Comparison of ENCODE assay signal across 9 mouse cellular contexts in the genomic region with DNA sequence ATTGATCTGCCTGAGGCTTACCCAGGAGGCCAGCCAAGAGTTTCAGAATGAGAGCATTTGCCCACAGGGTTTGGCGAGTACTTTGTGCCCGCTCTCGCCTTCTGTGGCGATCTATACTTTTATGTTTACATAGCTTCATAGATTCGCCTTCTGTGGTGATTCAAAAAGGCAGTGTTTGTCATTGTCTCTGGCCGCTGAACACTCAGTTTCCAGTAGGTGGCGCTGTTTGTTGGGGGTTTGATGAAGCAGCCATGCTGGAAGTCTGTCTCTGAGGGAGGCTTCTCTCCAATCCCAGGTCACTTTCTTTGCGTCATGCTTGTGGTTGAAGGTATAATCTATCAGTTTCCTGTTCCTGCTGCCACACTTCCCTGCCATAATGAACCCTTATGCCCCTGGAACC. TPM values are rescaled to one million over a fixed set of nuclear protein-coding genes. Genes with fewer than 3 reads are reported as not detected.
A peak's percentile ranks its signal among the peaks of the same experiment; 100 is the strongest.
DNase-seq lines count a peak whose midpoint lies in the region; ATAC-seq and TF ChIP-seq lines count a peak whose summit lies in the region.
"Had no signal": no experiment of that assay in that cellular context is flagged by ENCODE, and none has a peak within 500 bp of the region (broad histone marks: within the 10 kb centered on the region; RNA-seq: fewer than 3 reads in every experiment).

No protein-coding gene starts in this region.

- H3K9ac ChIP-seq in lung, embryonic 14.5 days, result no peak overlapping the region
- H3K9ac ChIP-seq: stomach, embryonic 15.5 days had no signal

- 32% methylated on average over 8 of the region's 8 CpGs for WGBS in kidney, adult 2 months
- WGBS in lung, embryonic 14.5 days, result 15% methylated on average over 8 of the region's 8 CpGs

- H3K36me3 ChIP-seq in kidney, adult 2 months (ENCODE audit: control insufficient read depth, insufficient read depth, low read length), result no peaks in the 10 kb centered on the region
- no peaks in the 10 kb centered on the region for H3K36me3 ChIP-seq in lung, embryonic 14.5 days (ENCODE audit: insufficient read depth)
- H3K36me3 ChIP-seq: stomach, embryonic 15.5 days had no signal

- H3K4me1 ChIP-seq in kidney, adult 2 months (ENCODE audit: control insufficient read depth, insufficient read depth, low read length), result no peaks in the 10 kb centered on the region
- H3K4me1 ChIP-seq in lung, embryonic 14.5 days (ENCODE audit: insufficient read depth), result no peaks in the 10 kb centered on the region
- H3K4me1 ChIP-seq: stomach, embryonic 15.5 days had no signal

- peak; percentile 59 to 61 for DNase-seq in right cerebral cortex, postnatal 10 days (ENCODE audit: low spot score in 2 of 2)
- no peak for DNase-seq in right cerebral cortex, adult 18-20 months
- peak; percentile 70 to 72 for DNase-seq in adrenal gland, adult 18-20 months (ENCODE audit: low spot score in 2 of 2)
- DNase-seq in embryo, embryonic 10 days (ENCODE audit: low spot score), result peak; percentile 82
- DNase-seq in kidney, adult 2 months, result peak; percentile 63
- DNase-seq in lung, embryonic 14.5 days, result peak; percentile 79
- peak; percentile 68 for DNase-seq in right cerebral cortex, postnatal 4 days

- no peak overlapping the region for H3K27ac ChIP-seq in kidney, adult 2 months (ENCODE audit: insufficient read depth, low read depth, low read length)
- no peak overlapping the region for H3K27ac ChIP-seq in lung, embryonic 14.5 days (ENCODE audit: low read depth)
- H3K27ac ChIP-seq: stomach, embryonic 15.5 days had no signal

- no peak for TF ChIP-seq POLR2A in kidney, adult 2 months (IDR thresholded peaks at IDR 0.05; ENCODE audit: low read depth, low read length)

- H3K9me3 ChIP-seq in lung, embryonic 14.5 days (ENCODE audit: low read depth, low read length), result no peaks in the 10 kb centered on the region
- H3K9me3 ChIP-seq: stomach, embryonic 15.5 days had no signal

- no peaks in the 10 kb centered on the region for H3K27me3 ChIP-seq in kidney, adult 2 months (replicated peaks; ENCODE audit: control insufficient read depth, insufficient read depth, low read length)
- H3K27me3 ChIP-seq in lung, embryonic 14.5 days (ENCODE audit: insufficient read depth, low read length), result no peaks in the 10 kb centered on the region
- H3K27me3 ChIP-seq: stomach, embryonic 15.5 days had no signal

- TF ChIP-seq CTCF in kidney, adult 2 months (conservative IDR thresholded peaks at IDR 0.05; ENCODE audit: insufficient read depth, insufficient read length, low read depth, low read length), result peak; percentile 84
- peak; percentile 77 for TF ChIP-seq CTCF in lung, embryonic 14.5 days (IDR thresholded peaks at IDR 0.05; ENCODE audit: low read depth)

- ATAC-seq in lung, embryonic 14.5 days (ENCODE audit: insufficient read depth), result no peak

- H3K4me2 ChIP-seq in lung, embryonic 14.5 days, result no peak overlapping the region
- H3K4me2 ChIP-seq: stomach, embryonic 15.5 days had no signal

- H3K4me3 ChIP-seq in kidney, adult 2 months (ENCODE audit: insufficient read depth, low read depth, low read length), result no peak overlapping the region
- no peak overlapping the region for H3K4me3 ChIP-seq in lung, embryonic 14.5 days (ENCODE audit: low read depth, low read length)
- H3K4me3 ChIP-seq: stomach, embryonic 15.5 days had no signal

RNA-seq across cellular contexts. Expression of gene Serpina12, which starts 22.0 kb away (rescaled TPM):
- 1 to 10 TPM; 1.1 to 1.3 TPM for total RNA-seq in adrenal gland, adult 18-20 months (2021)
- polyA plus RNA-seq in kidney, adult 2 months (2012; rRNA removed), result not detected in 2 replicates
- not detected in 2 replicates for polyA plus RNA-seq in lung, embryonic 14.5 days (2014; fragmentation: Nextera tagmentation; extraction: Ambion mirVana)
- polyA plus RNA-seq: heart, embryonic 14.5 days; stomach, embryonic 15.5 days had no signal

RNA-seq across cellular contexts. Expression of gene Serpina5, which starts 34.7 kb away (rescaled TPM):
- 1 to 10 TPM in 1 of 2 experiments, under 1 TPM in 1; 0.90 to 1.5 TPM for total RNA-seq in adrenal gland, adult 18-20 months (2021)
- not detected in 2 replicates for polyA plus RNA-seq in kidney, adult 2 months (2012; rRNA removed)
- polyA plus RNA-seq in lung, embryonic 14.5 days (2014; fragmentation: Nextera tagmentation; extraction: Ambion mirVana), result not detected in 2 replicates
- polyA plus RNA-seq: heart, embryonic 14.5 days had no signal

RNA-seq across cellular contexts. Expression of gene Serpina3a, which starts 46.3 kb away (rescaled TPM):
- not detected for total RNA-seq in adrenal gland, adult 18-20 months (2021)
- not detected in 2 replicates for polyA plus RNA-seq in kidney, adult 2 months (2012; rRNA removed)
- not detected in 2 replicates for polyA plus RNA-seq in lung, embryonic 14.5 days (2014; fragmentation: Nextera tagmentation; extraction: Ambion mirVana)
- polyA plus RNA-seq: heart, embryonic 14.5 days; stomach, embryonic 15.5 days had no signal

RNA-seq across cellular contexts. Expression of gene Serpina9, which starts 52.7 kb away (rescaled TPM):
- total RNA-seq in adrenal gland, adult 18-20 months (2021), result not detected
- not detected in 2 replicates for polyA plus RNA-seq in kidney, adult 2 months (2012; rRNA removed)
- polyA plus RNA-seq in lung, embryonic 14.5 days (2014; fragmentation: Nextera tagmentation; extraction: Ambion mirVana), result not detected in 2 replicates
- polyA plus RNA-seq: stomach, embryonic 15.5 days had no signal
